Mouse (Mus musculus): ENCODE results near the gene Mgst3. TPM values are rescaled to one million over a fixed set of nuclear protein-coding genes. Genes with fewer than 3 reads are reported as not detected.

Mgst3 gene
- polyA plus RNA-seq, 1 experiment from 2014 or later, result 316 TPM

- Histone ChIP-seq H3K9me3 (replicated peaks; ENCODE audit: control insufficient read depth, low read length) (no peaks in the 10 kb centered on the region), H3K27ac (ENCODE audit: low read length) (peak overlapping the region; percentile 98), H3K4me2 (ENCODE audit: low read depth, low read length) (peak overlapping the region; percentile 62), H3K4me1 (ENCODE audit: control insufficient read depth, low read depth, low read length) (peaks cover 92% of the 10 kb centered on the region), H3K36me3 (ENCODE audit: control insufficient read depth, insufficient read depth) (peaks cover 9% of the 10 kb centered on the region; the same call in 1 of the 2 replicates), H3K4me3 (ENCODE audit: low read depth, low read length) (peak overlapping the region; percentile 38), H3K27me3 (ENCODE audit: control insufficient read depth, insufficient read depth, low read depth, low read length) (no peaks in the 10 kb centered on the region), H3K9ac (ENCODE audit: low read depth, low read length) (peak overlapping the region; percentile 62)
- 26% methylated on average over 3 of the region's 3 CpGs for WGBS (ENCODE audit: insufficient replicate concordance)
- peak; percentile 99 for ATAC-seq (ENCODE audit: low read depth)
These were observed 9.5 kb downstream of the Mgst3 start for GRCm38 (mm10) chr1:167384156-167384555.

- no peak for ATAC-seq (ENCODE audit: low read depth)
- peaks cover 84% of the 10 kb centered on the region for H3K4me1 ChIP-seq (ENCODE audit: control insufficient read depth, low read depth, low read length)
- H3K9me3 ChIP-seq (replicated peaks; ENCODE audit: control insufficient read depth, low read length), result no peaks in the 10 kb centered on the region
- H3K27me3 ChIP-seq (ENCODE audit: control insufficient read depth, insufficient read depth, low read depth, low read length), result no peaks in the 10 kb centered on the region
- H3K36me3 ChIP-seq (ENCODE audit: control insufficient read depth, insufficient read depth), result peaks cover 3% of the 10 kb centered on the region; the same call in 1 of the 2 replicates
- peak overlapping the region; percentile 38; the same call in 1 of the 2 replicates for H3K4me3 ChIP-seq (ENCODE audit: low read depth, low read length)
- H3K9ac ChIP-seq (ENCODE audit: low read depth, low read length), result peak overlapping the region; percentile 53
- H3K27ac ChIP-seq (ENCODE audit: low read length), result peak overlapping the region; percentile 98
- peak overlapping the region; percentile 62 for H3K4me2 ChIP-seq (ENCODE audit: low read depth, low read length)
- WGBS (ENCODE audit: insufficient replicate concordance), result 68% methylated on average over 5 of the region's 5 CpGs
These were observed 10.5 kb downstream of the Mgst3 start for GRCm38 (mm10) chr1:167383178-167383577.

- Histone ChIP-seq H3K4me1 (ENCODE audit: control insufficient read depth, low read depth, low read length) (peaks cover 82% of the 10 kb centered on the region), H3K4me2 (ENCODE audit: low read depth, low read length) (peak overlapping the region; percentile 62), H3K27me3 (ENCODE audit: control insufficient read depth, insufficient read depth, low read depth, low read length) (no peaks in the 10 kb centered on the region), H3K36me3 (ENCODE audit: control insufficient read depth, insufficient read depth) (peaks cover under 1% of the 10 kb centered on the region; the same call in 1 of the 2 replicates), H3K9me3 (replicated peaks; ENCODE audit: control insufficient read depth, low read length) (no peaks in the 10 kb centered on the region), H3K27ac (ENCODE audit: low read length) (peak overlapping the region; percentile 98), H3K9ac (ENCODE audit: low read depth, low read length) (no peak overlapping the region; the same call in 1 of the 2 replicates), H3K4me3 (ENCODE audit: low read depth, low read length) (peak overlapping the region; percentile 4; the same call in 1 of the 2 replicates)
- WGBS (ENCODE audit: insufficient replicate concordance), result 54% methylated on average over 5 of the region's 5 CpGs
- ATAC-seq (ENCODE audit: low read depth), result no peak
These were observed 10.9 kb downstream of the Mgst3 start for GRCm38 (mm10) chr1:167382763-167383162.

GRCm38 (mm10) chr1:167382316-167382715 lies 11.3 kb downstream of the Mgst3 start:
- Histone ChIP-seq H3K9ac (ENCODE audit: low read depth, low read length) (peak overlapping the region; percentile 10; the same call in 1 of the 2 replicates), H3K4me2 (ENCODE audit: low read depth, low read length) (peak overlapping the region; percentile 62), H3K36me3 (ENCODE audit: control insufficient read depth, insufficient read depth) (peaks cover 5% of the 10 kb centered on the region), H3K9me3 (replicated peaks; ENCODE audit: control insufficient read depth, low read length) (no peaks in the 10 kb centered on the region), H3K27me3 (ENCODE audit: control insufficient read depth, insufficient read depth, low read depth, low read length) (no peaks in the 10 kb centered on the region), H3K4me1 (ENCODE audit: control insufficient read depth, low read depth, low read length) (peaks cover 81% of the 10 kb centered on the region), H3K4me3 (ENCODE audit: low read depth, low read length) (peak overlapping the region; percentile 4; the same call in 1 of the 2 replicates), H3K27ac (ENCODE audit: low read length) (peak overlapping the region; percentile 98)
- ATAC-seq (ENCODE audit: low read depth), result no peak
- 28% methylated on average over 7 of the region's 7 CpGs for WGBS (ENCODE audit: insufficient replicate concordance)

- Histone ChIP-seq H3K4me1 (ENCODE audit: control insufficient read depth, low read depth, low read length) (peaks cover 77% of the 10 kb centered on the region), H3K27ac (ENCODE audit: low read length) (peak overlapping the region; percentile 39), H3K9ac (ENCODE audit: low read depth, low read length) (peak overlapping the region; percentile 10), H3K4me3 (ENCODE audit: low read depth, low read length) (no peak overlapping the region), H3K36me3 (ENCODE audit: control insufficient read depth, insufficient read depth) (peaks cover 15% of the 10 kb centered on the region), H3K27me3 (ENCODE audit: control insufficient read depth, insufficient read depth, low read depth, low read length) (no peaks in the 10 kb centered on the region), H3K9me3 (replicated peaks; ENCODE audit: control insufficient read depth, low read length) (no peaks in the 10 kb centered on the region), H3K4me2 (ENCODE audit: low read depth, low read length) (no peak overlapping the region)
- no peak for ATAC-seq (ENCODE audit: low read depth)
- 75% methylated on average over 8 of the region's 8 CpGs for WGBS (ENCODE audit: insufficient replicate concordance)
These were observed 12.3 kb downstream of the Mgst3 start for GRCm38 (mm10) chr1:167381050-167382015.

- Histone ChIP-seq H3K9me3 (replicated peaks; ENCODE audit: control insufficient read depth, low read length) (no peaks in the 10 kb centered on the region), H3K27ac (ENCODE audit: low read length) (peak overlapping the region; percentile 36; the same call in 1 of the 2 replicates), H3K27me3 (ENCODE audit: control insufficient read depth, insufficient read depth, low read depth, low read length) (no peaks in the 10 kb centered on the region), H3K36me3 (ENCODE audit: control insufficient read depth, insufficient read depth) (peaks cover 22% of the 10 kb centered on the region), H3K9ac (ENCODE audit: low read depth, low read length) (peak overlapping the region; percentile 7; the same call in 1 of the 2 replicates), H3K4me3 (ENCODE audit: low read depth, low read length) (no peak overlapping the region), H3K4me1 (ENCODE audit: control insufficient read depth, low read depth, low read length) (peaks cover 77% of the 10 kb centered on the region), H3K4me2 (ENCODE audit: low read depth, low read length) (no peak overlapping the region)
- ATAC-seq (ENCODE audit: low read depth), result no peak
- 98% methylated on average over 2 of the region's 2 CpGs for WGBS (ENCODE audit: insufficient replicate concordance)
These were observed 13.4 kb downstream of the Mgst3 start for GRCm38 (mm10) chr1:167380223-167380622.

GRCm38 (mm10) chr1:167379751-167380150 lies 13.9 kb downstream of the Mgst3 start:
- peaks cover 77% of the 10 kb centered on the region for H3K4me1 ChIP-seq (ENCODE audit: control insufficient read depth, low read depth, low read length)
- no peaks in the 10 kb centered on the region for H3K27me3 ChIP-seq (ENCODE audit: control insufficient read depth, insufficient read depth, low read depth, low read length)
- H3K9me3 ChIP-seq (replicated peaks; ENCODE audit: control insufficient read depth, low read length), result no peaks in the 10 kb centered on the region
- no peak for ATAC-seq (ENCODE audit: low read depth)
- no peak overlapping the region for H3K4me2 ChIP-seq (ENCODE audit: low read depth, low read length)
- no peak overlapping the region for H3K9ac ChIP-seq (ENCODE audit: low read depth, low read length)
- H3K27ac ChIP-seq (ENCODE audit: low read length), result no peak overlapping the region
- no peak overlapping the region for H3K4me3 ChIP-seq (ENCODE audit: low read depth, low read length)
- H3K36me3 ChIP-seq (ENCODE audit: control insufficient read depth, insufficient read depth), result peaks cover 24% of the 10 kb centered on the region
- 87% methylated on average over 5 of the region's 5 CpGs for WGBS (ENCODE audit: insufficient replicate concordance)

GRCm38 (mm10) chr1:167378019-167378418 lies 15.6 kb downstream of the Mgst3 start:
- Histone ChIP-seq H3K4me2 (ENCODE audit: low read depth, low read length) (no peak overlapping the region), H3K4me3 (ENCODE audit: low read depth, low read length) (no peak overlapping the region), H3K4me1 (ENCODE audit: control insufficient read depth, low read depth, low read length) (peaks cover 70% of the 10 kb centered on the region), H3K27ac (ENCODE audit: low read length) (peak overlapping the region; percentile 1; the same call in 1 of the 2 replicates), H3K36me3 (ENCODE audit: control insufficient read depth, insufficient read depth) (peaks cover 36% of the 10 kb centered on the region), H3K9ac (ENCODE audit: low read depth, low read length) (no peak overlapping the region), H3K27me3 (ENCODE audit: control insufficient read depth, insufficient read depth, low read depth, low read length) (no peaks in the 10 kb centered on the region), H3K9me3 (replicated peaks; ENCODE audit: control insufficient read depth, low read length) (no peaks in the 10 kb centered on the region)
- peak; percentile 18; the same call in 1 of the 2 replicates for ATAC-seq (ENCODE audit: low read depth)
- 76% methylated on average over 6 of the region's 6 CpGs for WGBS (ENCODE audit: insufficient replicate concordance)

- Histone ChIP-seq H3K27ac (ENCODE audit: low read length) (peak overlapping the region; percentile 69), H3K36me3 (ENCODE audit: control insufficient read depth, insufficient read depth) (peaks cover 59% of the 10 kb centered on the region), H3K4me3 (ENCODE audit: low read depth, low read length) (peak overlapping the region; percentile 18), H3K9me3 (replicated peaks; ENCODE audit: control insufficient read depth, low read length) (no peaks in the 10 kb centered on the region), H3K4me1 (ENCODE audit: control insufficient read depth, low read depth, low read length) (peaks cover 55% of the 10 kb centered on the region), H3K4me2 (ENCODE audit: low read depth, low read length) (peak overlapping the region; percentile 32), H3K27me3 (ENCODE audit: control insufficient read depth, insufficient read depth, low read depth, low read length) (no peaks in the 10 kb centered on the region), H3K9ac (ENCODE audit: low read depth, low read length) (no peak overlapping the region)
- WGBS (ENCODE audit: insufficient replicate concordance), result 70% methylated on average over 2 of the region's 2 CpGs
- peak; percentile 43 for ATAC-seq (ENCODE audit: low read depth)
These were observed 18.7 kb downstream of the Mgst3 start for GRCm38 (mm10) chr1:167374942-167375341.
